Mouse (Mus musculus): ENCODE data around the gene Prkab1.

Prkab1 gene

DNA sequence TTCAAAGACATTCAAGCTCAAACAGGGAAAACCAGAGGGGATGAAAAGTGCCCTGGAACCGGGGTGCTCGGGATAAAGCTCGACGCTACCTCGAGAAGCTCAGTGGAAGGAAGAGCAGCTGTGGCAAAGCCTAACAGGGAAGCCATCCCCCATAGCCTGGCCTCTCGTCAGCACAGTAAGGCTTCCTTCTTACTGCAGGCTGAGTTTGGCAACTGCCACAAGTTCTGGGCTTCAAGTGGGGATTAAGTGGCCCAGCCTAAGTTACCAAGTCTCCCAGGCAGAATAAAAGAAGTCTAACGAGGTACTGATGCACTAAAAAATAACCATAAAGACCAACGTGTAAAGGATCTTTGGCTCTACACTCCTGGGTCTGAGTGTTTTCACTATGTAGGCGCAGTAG lies 6.1 kb downstream of the Prkab1 start:
- no peak for DNase-seq (ENCODE audit: low read depth, low spot score)

DNA sequence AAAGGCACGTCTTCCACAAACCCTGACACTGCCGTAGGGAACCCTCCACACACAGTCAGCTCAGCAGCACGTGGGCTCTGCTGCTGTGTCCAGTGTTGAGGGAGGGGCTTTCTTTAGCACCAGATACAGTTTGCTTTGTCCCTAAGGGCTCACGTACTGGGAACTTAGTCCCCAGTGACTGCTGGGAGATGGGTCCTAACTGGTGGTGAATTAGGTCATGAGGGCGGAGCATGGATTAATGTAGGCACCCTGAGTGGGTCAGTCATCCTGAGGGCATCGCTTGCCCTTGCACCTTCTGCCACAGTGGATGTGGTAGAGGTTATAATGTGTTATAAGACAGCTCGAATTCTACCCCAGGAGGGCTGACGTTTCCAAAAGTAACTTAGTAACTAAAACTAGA lies 6.9 kb downstream of the Prkab1 start:
- DNase-seq (ENCODE audit: low read depth, low spot score) = no peak

- no peak for DNase-seq (ENCODE audit: low read depth, low spot score)
Measured at GRCm38 (mm10) chr5:116016542-116016941, 7.8 kb downstream of the Prkab1 start.

DNA sequence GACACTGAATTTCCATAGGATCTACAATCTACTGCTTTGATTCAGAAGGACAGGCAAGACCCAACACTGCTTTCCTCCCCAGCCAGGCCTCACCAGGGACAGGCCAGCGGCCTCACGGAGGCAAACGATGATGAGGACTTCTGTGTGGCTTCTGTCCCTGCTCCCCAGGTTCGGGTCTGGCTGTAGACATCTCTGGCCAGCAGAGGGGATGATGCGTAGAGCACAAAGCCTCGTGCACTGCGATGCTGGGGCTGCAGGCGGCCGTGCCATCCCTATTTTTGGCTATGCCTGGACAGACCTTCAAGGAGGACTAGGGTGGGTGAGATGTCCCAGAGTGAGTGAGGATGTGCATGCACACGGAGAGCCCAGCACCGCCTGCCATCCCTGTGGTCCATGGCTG lies 10.1 kb downstream of the Prkab1 start:
- no peak for DNase-seq (ENCODE audit: low read depth, low spot score)

GRCm38 (mm10) chr5:116013821-116014220 lies 10.5 kb downstream of the Prkab1 start:
- no peak for DNase-seq (ENCODE audit: low read depth, low spot score)

GRCm38 (mm10) chr5:116012503-116012902 lies 11.8 kb downstream of the Prkab1 start:
- no peak for DNase-seq (ENCODE audit: low read depth, low spot score)

- DNase-seq (ENCODE audit: low read depth, low spot score) = no peak
Measured at GRCm38 (mm10) chr5:116011700-116012099, 12.6 kb downstream of the Prkab1 start.

- DNase-seq (ENCODE audit: low read depth, low spot score) = no peak
Measured at GRCm38 (mm10) chr5:116009884-116010627, 14.3 kb downstream of the Prkab1 start.

DNA sequence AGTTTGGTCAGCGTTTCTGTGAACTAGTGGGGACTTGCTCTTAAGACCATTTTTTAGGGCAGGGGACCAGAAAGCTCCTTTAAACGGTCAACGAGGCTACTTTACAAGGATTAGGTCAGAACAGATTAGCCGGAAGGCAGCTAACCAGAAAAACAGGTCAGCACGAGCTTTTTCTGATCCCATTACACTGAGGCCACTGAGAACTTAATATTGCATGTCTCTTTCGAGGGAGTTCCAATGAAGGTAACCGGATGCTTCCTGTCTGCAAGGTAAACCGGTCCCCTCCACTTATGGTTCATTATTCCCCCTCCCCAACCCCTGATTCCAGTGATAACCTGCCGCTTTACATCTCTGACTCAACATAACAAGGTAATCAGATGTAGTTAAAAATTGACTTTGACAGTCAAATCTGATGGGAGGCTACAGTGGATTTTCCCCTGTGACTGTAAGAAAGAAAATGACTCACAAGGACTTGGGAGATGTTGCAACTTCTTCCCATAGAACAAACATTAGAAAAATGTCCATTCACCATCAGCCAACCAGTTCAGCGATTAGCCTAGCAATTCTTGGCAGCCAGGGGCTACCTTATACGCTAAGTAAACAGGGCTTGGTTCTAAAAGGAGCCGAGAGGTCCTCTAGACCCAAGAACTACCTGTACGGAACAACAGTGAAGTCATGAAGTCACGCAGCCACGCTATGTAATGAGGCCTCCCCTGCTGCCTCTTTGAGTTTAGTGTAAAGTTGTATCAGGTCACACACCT lies 15.0 kb downstream of the Prkab1 start:
- DNase-seq (ENCODE audit: low read depth, low spot score) = no peak

GRCm38 (mm10) chr5:116007723-116008122 lies 16.6 kb downstream of the Prkab1 start:
- DNase-seq (ENCODE audit: low read depth, low spot score) = no peak

GRCm38 (mm10) chr5:116006324-116007099 lies 17.8 kb downstream of the Prkab1 start:
- no peak for DNase-seq (ENCODE audit: low read depth, low spot score)

GRCm38 (mm10) chr5:116004271-116004670 lies 20.0 kb downstream of the Prkab1 start:
- no peak for DNase-seq (ENCODE audit: low read depth, low spot score)

DNA sequence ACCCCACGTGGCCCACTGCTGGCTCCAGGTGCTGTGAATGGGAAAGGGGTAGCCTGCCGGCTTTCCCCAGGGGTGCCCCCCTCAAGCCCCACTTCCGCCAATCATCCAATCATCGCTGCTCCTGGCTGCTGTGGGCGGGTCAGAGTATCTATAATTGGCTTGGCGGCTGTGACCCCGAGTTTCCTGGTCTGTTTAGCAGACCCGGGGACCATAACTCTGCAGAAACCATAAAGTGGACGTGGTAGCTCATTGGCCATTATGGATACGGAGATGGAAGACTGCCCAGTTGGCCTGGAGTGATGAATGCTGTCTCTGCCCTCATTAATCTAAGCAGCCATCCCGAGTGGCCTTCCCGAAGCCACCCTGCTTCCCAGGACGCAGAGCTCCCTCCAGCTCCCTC lies 20.5 kb downstream of the Prkab1 start:
- DNase-seq (ENCODE audit: low read depth, low spot score) = no peak

DNA sequence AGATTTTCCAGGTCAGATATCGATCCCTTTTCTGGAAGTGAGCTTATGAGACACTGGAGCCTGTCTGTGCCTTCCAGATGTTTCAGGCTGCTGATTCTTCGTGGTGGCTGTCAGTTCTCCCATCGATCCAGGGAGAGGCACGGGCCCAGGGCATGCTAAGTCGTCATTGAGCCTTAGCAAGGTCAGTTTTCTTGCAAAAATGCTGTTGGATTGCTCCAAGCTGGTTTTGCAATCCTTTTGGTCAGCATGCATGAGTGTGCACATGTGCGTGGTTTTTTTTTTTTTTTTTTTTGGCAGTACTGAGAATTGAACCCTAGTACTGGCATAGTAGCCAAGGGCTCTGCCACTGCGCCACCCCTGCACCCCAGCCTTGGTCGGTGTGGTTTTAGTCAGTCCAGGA lies 21.2 kb downstream of the Prkab1 start:
- DNase-seq (ENCODE audit: low read depth, low spot score) = no peak

DNA sequence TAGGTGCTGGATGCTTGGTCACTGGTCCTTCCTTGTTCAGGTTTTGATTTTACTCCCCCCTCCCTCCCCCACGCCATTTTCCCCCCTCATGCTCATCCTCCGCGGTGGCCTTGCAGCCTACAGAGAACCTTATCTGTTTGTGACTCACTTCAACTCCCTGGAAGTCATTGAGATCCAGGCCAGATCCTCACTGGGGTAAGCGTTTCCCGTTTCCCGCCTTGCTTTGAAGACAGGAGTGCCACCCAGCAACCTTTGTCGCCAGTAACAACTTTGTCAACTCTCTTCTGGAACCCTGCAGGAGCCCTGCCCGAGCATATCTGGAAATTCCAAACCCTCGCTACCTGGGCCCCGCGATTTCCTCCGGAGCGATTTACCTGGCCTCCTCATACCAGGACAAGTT lies 26.9 kb downstream of the Prkab1 start:
- no peak for DNase-seq (ENCODE audit: low read depth, low spot score)

DNA sequence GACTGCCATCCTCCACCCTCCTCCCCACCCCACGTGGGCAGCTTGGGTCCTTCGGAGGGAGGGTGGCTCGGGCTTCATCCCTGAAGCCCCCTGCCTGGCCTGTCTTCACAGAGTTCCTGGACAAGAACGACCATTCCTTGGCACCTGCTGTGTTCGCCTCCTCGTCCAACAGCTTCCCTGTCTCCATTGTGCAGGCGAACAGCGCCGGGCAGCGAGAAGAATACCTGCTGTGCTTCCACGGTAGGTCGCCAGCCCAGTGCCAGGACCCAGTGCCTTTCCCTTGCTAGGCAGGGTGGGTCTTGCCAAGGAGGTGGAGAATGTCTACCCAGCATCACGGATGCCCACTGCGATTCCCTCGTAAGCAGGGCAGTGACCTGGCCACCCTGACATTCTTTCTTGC lies 30.2 kb downstream of the Prkab1 start:
- no peak for DNase-seq (ENCODE audit: low read depth, low spot score)

DNA sequence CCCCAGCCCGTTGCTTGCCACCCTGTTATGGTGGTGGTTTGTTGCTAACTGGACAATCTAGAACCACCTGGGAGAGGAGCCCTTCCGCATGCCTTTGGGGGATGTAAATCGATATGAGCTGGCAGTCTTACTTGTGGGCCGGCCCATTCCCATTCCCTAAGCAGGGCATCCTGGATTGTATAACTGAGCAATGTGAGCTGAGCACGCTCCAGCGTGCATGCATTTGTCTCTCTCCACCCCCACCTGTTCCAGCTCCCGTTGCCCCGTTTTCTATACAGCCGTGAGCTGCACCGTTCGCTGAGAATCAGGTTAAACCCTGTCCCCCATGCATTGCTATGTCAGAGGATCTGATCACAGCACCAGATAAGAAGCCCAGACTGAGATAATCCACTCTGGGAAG lies 32.6 kb downstream of the Prkab1 start:
- DNase-seq (ENCODE audit: low read depth, low spot score) = no peak

DNA sequence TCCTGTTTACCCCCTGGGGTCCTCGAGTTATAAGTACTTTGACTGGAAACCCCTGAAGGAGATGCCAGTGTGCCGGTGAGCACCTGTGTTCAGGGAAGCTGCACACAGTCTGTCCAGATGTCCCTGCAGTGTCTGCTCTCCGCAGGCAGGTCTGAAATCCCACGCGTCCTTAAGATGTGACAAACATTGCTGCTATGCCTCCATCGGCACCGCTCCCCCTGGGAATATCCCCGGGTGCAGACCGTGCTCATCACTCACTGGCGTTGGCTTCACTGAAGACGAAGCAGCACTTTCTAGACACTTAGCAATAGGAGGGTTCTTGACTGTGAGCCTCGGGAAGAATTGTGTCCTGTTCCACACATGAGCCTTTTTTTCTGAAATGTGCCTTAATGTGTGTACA lies 37.0 kb downstream of the Prkab1 start:
- no peak for DNase-seq (ENCODE audit: low read depth, low spot score)

- no peak for DNase-seq (ENCODE audit: low read depth, low spot score)
Measured at GRCm38 (mm10) chr5:115985101-115985500, 39.2 kb downstream of the Prkab1 start.

GRCm38 (mm10) chr5:115984392-115984791 lies 39.9 kb downstream of the Prkab1 start:
- DNase-seq (ENCODE audit: low read depth, low spot score) = no peak

- no peak for DNase-seq (ENCODE audit: low read depth, low spot score)
Measured at GRCm38 (mm10) chr5:115982671-115983373, 41.5 kb downstream of the Prkab1 start.

GRCm38 (mm10) chr5:115980537-115980936 lies 43.8 kb downstream of the Prkab1 start:
- DNase-seq (ENCODE audit: low read depth, low spot score) = no peak

Data from skeletal muscle tissue, adult 2 months (tissue).